Mouse (Mus musculus): Measurements from ENCODE around the gene Galt.

DNA sequence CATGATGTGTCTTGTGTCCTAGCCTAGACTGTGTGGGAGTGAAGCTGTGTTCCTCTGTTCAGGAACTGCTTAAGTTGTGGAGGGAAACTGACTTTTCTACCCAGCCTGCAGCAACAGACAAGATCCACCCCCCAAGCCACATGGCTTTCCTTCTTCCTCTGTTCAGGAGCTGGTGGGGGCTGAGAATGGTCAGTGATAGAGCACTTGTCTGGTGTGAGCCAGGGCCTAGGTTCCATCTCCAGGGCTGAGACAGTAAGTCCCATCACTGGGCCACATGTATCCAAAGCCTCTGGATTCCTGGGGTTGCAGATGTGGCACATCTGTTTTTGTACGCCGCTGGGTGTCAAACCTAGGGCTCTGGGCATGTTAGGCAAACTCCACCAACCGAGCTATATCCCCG is 5.9 kb downstream of the Galt start:
- TF ChIP-seq POLR2A (IDR thresholded peaks at IDR 0.05; ENCODE audit: borderline replicate concordance, extremely low read depth, low read depth, low read length) (no peak), CTCF (IDR thresholded peaks at IDR 0.05; ENCODE audit: insufficient read depth, low read length) (no peak)
